Mouse (Mus musculus) brain, embryonic 14.5 days (tissue): Measurements from ENCODE around the gene Ephb6.

ENCODE experiments used
- CTCF ChIP-seq: fragments of 200-500 bp; IDR thresholded peaks from 2 replicates; pipeline ENCODE4 v1.5.1; 2012; ENCODE audit warnings: inconsistent platforms, mild to moderate bottlenecking, moderate library complexity, borderline replicate concordance; ENCODE audit not compliant: insufficient read depth, insufficient read length; ENCODE audit errors: extremely low read depth
- POLR2A ChIP-seq: fragments of 200-500 bp; IDR thresholded peaks from 2 replicates; pipeline ENCODE4 v1.6.1; 2012; ENCODE audit warnings: mild to moderate bottlenecking, inconsistent platforms, borderline replicate concordance; ENCODE audit not compliant: poor library complexity, insufficient read depth, insufficient read length, severe bottlenecking; ENCODE audit errors: extremely low read depth

DNA sequence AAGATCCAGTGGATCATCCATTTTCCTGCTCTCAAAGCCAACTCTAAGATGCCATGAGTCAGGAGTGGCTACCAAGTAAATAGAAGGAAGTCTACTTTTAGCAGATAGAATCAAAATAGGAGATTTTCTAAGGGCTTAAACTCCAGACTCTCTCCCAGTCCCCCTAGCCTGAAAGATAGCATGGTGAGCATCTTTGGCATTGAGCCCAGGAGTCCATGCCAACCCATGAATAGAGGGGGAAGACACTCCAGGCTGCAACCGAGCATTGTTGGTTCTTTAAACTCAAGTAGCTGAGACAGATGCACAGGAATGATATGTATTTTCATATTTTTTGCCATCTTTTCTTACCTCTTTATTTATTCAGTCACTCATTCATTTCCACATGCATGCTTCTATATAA lies 29.9 kb downstream of the Ephb6 start:
- TF ChIP-seq CTCF = no peak
- TF ChIP-seq POLR2A = no peak
